Mouse (Mus musculus) cerebellum, adult 11 months (tissue): ENCODE results near the gene Bglap2.
"Not testable (repeated sequence)": the region's sequence is repeated elsewhere in the genome, so short reads cannot be mapped to it uniquely, and the experiment has no call there.

Experiments used
- DNase-seq: peaks from one replicate; pipeline ENCODE4 v3.0.0; 2022

The Bglap2 gene

DNA sequence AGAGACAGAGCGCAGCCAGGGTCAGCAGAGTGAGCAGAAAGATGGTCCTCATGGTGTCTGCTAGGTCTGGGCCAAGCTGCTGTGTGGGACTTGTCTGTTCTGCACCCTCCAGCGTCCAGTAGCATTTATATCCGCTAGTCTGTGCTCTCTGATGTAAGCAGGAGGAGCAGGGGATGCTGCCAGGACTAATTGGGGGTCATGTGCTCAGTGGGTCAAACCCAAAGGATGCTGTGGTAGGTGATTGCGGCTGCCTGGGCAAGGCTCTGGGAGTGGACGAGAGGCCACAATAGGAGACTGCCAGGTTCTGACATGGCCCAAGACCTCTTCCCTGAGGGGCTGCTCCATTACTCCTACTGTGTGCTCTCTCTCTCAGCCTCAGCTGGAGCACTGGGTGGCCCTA lies 5.9 kb upstream of the Bglap2 start, which contains the start of gene Bglap:
Bglap (minus strand) TSS at position 101 of the 400 bp plus-strand sequence.
- DNase-seq: no peak

DNA sequence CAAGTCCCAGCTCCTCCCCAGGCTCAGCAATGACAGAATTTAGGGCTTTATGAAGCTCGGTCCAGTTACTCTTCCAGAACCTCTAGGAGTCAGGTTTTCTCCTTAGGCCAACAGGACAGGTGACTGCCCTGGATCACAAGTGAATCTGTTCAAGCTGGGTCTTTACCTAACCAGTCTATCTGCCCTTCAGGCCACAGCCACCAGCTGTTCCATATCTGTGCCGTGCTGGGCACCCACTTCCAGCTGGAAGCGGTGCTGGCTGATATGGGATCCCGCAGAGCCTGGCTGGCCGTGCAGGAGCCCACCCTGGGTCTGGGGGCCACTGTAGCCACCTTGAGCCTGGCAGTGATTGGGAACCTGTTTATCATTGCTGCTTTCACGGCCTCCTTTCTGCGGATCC lies 3.9 kb upstream of the Bglap2 start:
- DNase-seq: not testable (repeated sequence)

DNA sequence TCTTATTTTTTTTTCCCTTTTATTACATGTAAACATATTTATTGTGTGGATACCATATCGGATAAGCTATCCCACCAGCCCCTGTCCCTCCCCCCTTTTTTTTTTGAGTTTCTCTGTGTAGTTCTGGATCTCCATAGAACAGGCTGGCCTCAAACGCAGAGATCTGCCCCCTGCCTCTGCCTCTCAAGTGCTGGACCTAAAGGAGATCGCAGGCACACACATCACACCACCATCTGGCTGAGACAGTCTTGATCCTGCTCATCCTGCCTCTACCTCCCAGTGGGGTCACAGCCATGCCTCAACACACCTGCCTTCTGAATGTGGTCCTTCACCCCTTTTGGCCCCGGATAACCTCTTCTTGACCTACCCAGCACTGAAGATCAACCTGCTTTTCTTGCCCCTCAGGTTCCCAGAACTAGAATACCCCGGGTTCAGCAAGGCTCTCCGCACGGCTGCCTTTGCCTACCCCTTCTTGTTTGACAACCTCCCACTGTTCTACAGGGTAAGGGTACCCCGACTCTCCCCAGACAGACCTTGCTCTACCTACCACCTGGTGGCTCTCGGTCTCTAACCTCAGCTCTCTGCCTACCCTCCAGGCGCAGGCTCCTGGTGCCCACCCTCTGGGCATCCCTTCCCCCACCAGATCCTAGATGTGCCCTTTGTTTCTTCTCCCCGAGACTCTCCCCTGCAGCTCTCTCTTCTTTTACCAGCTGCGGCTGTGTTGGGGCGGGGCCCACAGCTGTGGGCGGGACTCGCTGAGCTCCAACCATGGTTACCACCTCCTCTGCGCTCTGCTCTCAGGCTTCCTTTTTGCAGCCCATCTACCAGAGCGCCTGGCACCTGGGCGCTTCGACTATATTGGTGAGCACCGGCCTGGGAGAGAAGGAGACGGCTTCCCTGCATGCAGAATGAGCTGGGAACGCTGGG lies 3.2 kb upstream of the Bglap2 start:
- DNase-seq: not testable (repeated sequence)

DNA sequence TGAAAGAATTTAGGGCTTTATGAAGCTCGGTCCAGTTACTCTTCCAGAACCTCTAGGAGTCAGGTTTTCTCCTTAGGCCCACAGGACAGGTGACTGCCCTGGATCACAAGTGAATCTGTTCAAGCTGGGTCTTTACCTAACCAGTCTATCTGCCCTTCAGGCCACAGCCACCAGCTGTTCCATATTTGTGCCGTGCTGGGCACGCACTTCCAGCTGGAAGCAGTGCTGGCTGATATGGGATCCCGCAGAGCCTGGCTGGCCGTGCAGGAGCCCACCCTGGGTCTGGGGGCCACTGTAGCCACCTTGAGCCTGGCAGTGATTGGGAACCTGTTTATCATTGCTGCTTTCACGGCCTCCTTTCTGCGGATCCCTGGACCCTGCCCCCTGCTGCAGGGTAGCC lies 1.9 kb downstream of the Bglap2 start:
- not testable (repeated sequence) for DNase-seq

DNA sequence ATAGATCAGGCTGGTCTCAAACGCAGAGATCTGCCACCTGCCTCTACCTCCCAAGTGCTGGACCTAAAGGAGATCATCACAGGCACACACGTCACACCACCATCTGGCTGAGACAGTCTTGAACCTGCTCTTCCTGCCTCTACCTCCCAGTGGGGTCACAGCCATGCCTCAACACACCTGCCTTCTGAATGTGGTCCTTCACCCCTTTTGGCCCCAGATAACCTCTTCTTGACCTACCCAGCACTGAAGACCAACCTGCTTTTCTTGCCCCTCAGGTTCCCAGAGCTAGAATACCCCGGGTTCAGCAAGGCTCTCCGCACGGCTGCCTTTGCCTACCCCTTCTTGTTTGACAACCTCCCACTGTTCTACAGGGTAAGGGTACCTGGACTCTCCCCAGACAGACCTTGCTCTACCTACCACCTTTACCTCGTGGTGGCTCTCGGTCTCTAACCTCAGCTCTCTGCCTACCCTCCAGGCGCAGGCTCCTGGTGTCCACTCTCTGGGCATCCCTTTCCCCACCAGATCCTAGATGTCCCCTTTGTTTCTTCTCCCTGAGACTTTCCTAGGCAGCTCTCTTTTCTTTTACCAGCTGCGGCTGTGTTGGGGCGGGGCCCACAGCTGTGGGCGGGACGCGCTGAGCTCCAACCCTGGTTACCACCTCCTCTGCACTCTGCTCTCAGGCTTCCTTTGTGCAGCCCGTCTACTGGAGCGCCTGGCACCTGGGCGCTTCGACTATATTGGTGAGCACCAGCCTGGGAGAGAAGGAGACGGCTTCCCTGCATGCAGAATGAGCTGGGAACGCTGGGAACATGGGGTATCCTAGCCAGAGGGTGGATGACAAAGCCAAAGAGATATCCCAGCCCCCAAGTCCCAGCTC lies 2.5 kb downstream of the Bglap2 start:
- not testable (repeated sequence) for DNase-seq

DNA sequence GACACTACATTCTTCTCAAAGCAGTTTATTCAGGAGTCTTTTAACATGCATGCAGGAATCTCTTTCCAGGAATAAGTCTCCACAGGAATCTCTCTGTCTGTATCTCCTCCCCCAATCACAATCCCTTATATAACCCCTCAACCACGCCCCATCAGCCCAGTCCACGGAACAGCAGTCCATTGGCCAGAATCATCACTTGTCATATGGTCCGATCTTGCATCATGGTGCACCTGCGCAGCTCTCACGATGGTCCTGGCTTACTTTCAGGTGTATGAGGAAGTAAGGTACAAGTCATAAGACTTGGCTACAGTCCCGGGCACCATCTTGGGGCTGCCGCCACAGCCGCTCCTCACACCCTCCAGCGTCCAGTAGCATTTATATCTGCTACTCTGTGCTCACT lies 5.9 kb downstream of the Bglap2 start, which contains the start of gene Bglap3:
Bglap3 (minus strand) TSS at position 101 of the 400 bp plus-strand sequence.
- not testable (repeated sequence) for DNase-seq

DNA sequence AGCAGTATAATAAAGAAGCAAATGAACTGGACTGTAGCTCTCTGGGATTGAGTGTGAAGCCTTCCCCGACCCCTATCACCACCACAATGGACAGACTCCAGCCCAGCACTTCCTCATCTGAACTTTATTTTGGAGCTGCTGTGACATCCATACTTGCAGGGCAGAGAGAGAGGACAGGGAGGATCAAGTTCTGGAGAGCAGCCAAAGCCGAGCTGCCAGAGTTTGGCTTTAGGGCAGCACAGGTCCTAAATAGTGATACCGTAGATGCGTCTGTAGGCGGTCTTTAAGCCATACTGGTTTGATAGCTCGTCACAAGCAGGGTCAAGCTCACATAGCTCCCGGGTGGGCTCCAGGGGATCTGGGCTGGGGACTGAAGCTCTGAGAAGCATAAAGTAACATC lies 10.0 kb downstream of the Bglap2 start:
- not testable (repeated sequence) for DNase-seq

DNA sequence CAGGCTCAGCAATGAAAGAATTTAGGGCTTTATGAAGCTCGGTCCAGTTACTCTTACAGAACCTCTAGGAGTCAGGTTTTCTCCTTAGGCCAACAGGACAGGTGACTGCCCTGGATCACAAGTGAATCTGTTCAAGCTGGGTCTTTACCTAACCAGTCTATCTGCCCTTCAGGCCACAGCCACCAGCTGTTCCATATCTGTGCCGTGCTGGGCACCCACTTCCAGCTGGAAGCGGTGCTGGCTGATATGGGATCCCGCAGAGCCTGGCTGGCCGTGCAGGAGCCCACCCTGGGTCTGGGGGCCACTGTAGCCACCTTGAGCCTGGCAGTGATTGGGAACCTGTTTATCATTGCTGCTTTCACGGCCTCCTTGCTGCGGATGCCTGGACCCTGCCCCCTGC lies 11.0 kb downstream of the Bglap2 start:
- DNase-seq: not testable (repeated sequence)

DNA sequence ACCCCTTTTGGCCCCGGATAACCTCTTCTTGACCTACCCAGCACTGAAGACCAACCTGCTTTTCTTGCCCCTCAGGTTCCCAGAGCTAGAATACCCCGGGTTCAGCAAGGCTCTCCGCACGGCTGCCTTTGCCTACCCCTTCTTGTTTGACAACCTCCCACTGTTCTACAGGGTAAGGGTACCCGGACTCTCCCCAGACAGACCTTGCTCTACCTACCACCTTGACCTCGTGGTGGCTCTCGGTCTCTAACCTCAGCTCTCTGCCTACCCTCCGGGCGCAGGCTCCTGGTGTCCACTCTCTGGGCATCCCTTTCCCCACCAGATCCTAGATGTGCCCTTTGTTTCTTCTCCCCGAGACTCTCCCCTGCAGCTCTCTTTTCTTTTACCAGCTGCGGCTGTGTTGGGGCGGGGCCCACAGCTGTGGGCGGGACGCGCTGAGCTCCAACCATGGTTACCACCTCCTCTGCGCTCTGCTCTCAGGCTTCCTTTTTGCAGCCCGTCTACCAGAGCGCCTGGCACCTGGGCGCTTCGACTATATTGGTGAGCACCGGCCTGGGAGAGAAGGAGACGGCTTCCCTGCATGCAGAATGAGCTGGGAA lies 11.6 kb downstream of the Bglap2 start:
- not testable (repeated sequence) for DNase-seq

DNA sequence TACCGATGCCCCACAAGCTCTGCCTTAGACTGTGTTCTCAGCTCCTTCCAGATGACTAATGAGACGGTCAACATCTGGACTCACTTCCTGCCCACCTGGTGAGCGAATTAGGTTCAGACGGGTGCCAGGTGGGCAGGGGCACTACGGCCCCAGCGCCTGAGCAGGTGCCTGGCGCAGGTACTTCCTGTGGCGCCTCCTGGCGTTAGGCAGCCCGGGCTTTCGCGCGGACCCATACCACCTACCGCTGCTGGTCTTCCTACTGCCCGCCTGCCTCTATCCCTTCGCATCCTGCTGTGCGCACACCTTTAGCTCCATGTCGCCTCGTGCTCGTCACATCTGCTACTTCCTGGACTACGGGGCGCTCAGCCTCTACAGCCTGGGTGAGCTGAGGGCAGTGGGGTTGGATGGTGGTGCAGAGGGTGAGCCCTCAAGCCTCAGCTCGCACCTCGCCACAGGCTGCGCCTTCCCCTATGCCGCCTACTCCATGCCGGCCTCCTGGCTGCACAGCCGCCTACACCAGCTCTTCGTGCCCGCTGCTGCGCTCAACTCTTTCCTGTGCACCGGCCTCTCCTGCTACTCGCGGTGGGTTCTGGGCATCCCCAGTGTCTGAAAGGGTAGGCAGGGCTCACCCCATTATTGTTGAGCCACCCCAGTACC lies 12.7 kb downstream of the Bglap2 start:
- no peak for DNase-seq

DNA sequence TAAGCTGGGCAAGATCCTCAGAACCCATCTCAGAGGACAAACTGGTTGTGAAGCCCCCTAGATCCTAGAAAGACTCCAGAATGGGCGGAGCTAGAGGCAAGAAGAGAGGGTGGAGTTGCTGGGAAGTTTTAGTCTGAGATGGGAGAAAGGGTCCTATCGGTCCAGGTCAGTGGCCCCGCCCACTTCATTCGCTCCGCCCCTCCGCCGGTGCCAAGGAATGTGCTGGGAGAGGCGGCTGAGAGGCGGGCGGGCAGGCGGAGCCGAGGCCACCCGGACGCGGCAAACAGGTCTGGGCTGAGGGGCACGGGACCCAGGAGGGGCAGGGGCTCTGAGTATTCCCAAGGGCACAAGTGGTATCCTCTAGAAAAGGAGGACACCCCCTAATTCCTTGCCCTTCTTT lies 14.2 kb downstream of the Bglap2 start, which contains the start of gene Paqr6:
Paqr6 (plus strand) TSS at position 248 of the 400 bp plus-strand sequence.
- DNase-seq: no peak

DNA sequence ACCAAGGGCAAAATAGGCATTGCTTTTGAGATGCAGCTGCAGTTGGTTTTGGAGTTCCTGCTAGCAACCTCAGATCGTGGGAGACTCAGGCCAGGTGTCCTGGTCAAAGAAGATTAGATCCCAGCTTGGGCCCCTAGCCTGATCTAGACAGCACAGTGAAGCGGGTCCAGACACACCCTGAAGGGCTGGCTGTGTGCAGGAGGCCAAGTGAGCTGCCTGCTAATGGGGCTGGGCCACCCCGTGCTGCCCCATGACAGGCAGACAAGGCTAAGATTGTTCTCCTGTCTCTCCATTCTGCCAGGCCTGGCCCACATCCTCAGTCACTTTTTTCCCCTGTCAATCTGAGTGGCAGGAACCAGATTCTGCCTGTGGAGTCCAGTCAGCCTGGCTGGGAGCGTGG lies 14.8 kb downstream of the Bglap2 start:
- peak; percentile 30 for DNase-seq

DNA sequence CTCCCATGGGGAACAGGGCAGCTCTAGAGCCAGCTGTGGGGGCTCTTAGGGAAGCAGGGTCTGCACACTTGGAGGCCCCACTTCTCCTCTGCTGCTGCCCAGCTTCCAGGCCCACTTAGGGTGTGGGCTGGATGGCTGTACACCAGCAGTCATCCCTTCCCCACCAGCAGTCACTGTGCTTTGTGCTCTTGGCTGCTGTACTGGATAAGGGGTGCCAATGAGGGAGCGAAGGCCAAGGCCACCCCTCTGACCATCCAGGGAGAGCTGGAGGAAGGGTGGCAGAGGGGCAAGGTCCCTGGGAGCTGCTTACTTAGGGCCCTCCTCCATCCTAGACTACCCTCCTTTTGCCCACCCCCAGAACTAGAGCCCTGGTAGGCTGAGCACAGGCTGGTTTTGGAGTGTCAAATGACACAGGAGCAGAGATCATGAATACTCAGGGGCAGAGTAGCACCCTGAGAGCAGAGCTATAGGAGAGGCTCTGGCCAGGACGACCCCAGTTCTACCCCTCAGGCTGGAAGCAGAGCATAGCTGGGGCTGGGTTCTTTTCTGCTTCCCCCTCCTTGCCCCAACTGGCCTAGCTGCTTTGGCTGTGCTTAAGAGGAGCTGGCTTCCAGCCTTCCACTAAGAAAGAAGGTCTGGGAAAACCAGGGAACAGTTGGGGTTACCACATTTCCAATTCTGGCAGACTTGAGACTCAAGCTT lies 16.7 kb downstream of the Bglap2 start:
- DNase-seq: no peak

DNA sequence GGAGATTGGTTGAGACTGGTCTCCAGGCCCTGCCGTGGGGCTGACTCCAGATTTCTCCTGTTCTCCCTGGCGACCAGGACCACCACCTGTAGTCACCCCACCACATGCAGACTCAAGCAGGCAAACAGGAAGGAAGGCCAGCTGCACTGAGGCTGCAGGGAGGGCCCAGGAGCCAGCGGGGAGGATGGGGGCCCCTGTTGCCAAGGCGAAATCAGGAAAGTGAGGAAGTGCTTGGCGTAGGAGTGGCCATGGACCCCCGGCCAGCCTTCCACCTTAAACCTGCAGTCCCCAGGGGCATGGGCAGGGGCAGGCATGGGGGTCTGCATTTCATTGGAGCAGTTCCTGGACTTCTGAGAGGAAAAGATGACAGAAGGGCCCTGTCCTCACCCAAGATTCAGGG lies 17.4 kb downstream of the Bglap2 start:
- DNase-seq: no peak

DNA sequence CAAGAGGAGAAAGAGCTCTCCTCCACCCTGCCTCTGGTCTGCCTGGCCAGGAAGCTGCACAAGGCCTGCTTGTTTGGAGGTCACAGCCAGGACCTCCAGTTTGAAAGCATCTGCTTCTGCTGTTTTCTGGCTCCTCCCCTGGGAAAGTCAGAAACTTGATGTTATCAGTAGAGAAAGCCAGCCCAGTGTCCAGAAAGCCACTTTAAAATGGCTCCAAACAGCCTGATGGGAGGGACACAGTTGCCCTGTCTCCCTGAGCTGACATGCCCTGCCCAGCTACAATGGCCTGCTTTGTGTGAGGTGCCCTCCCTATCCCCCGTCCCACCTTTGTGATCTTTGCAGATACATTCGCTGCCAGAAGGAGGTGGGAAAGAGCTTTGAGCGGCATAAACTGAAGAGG lies 18.5 kb downstream of the Bglap2 start:
- DNase-seq: no peak

DNA sequence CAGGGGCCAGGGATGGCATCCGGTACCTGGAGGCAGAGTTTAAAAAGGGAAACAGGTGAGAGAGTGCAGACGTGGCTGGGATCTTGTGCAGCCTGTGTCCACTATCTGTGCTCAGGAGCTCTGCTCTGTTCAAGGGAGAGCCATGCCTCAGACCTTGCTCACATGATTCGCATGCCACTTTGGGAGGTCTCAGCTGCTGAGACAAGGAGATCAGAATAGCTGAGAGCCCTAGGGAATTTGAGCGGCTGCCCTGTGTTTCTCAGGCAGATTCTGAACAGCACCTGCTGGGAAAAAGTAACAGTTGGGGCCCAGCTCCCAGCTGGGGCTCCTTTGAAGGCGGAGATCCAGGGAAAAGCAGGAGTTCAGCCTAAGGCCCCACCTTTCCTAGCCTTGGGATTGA lies 18.9 kb downstream of the Bglap2 start:
- DNase-seq: no peak

DNA sequence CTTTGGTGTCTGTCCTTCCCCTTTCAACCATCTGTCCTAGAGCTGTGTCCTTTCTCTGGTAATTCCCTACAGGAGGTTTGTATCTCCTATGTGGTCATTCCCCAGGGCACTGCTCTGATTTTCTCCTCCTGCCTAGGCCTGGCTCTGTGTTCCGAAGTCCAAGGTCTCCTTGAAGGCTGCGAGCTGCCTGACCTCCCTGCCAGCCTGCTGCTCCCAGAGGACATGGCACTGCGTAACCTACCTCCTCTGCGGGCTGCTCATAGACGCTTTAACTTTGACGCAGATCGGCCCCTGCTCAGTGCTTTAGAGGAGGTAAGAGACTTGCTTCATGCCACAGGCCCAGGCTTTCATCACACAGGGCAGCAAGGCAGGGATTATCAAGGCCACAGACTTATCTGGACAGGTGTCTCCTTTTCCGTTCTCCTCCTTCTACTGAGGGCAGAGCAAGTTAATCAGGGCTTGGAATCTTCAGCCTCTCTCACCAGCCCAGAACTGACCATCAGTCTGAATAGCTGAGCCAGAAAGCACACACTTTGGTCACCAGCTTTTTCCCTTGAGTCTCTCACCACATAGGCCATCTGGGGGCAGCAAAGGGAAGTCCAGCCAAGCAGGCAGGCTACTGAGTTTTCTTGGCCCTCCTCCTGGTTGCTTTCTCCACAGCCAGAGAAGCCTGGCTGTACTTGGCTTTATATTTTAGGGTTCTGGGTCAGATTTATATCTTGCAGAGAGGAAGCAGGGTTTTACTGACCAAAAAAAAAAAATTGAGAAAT lies 23.9 kb downstream of the Bglap2 start:
- DNase-seq: no peak

DNA sequence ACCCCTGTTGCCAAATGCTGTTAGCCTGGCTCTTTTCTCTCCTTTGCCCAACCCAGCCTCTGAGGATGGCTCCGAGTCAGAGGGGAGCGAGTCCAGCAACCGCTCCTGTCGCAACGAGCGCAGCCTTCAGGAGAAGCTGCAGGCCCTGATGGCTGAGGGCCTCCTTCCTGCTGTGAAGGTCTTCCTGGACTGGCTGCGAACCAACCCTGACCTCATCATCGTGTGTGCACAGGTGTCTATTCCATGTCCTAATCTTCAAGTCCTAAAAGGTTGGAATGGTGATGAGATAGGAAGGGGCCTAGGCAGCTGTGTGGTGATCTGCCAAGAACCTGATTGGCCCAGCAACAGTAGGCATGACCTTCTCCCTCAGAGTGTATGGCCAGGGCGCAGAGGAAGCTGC lies 25.6 kb downstream of the Bglap2 start:
- peak; percentile 64 for DNase-seq

DNA sequence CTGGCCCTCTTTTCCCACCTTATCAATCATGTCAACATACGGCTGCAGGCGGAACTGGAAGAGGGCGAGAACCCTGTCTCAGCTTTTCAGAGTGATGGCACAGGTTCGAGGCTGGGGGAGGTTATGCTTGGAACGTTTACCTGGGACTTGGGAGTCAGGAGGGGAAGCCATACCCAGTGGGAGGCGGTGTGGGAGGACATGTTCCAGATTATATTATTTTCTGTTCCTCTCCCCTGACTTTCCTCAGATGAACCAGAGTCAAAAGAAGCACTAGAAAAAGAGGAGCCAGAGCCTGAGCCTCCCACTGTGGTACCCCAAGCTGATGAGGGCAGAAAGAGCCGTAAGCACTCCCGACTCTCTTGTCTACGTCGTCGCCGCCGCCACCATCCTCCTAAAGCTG lies 27.8 kb downstream of the Bglap2 start:
- no peak for DNase-seq

DNA sequence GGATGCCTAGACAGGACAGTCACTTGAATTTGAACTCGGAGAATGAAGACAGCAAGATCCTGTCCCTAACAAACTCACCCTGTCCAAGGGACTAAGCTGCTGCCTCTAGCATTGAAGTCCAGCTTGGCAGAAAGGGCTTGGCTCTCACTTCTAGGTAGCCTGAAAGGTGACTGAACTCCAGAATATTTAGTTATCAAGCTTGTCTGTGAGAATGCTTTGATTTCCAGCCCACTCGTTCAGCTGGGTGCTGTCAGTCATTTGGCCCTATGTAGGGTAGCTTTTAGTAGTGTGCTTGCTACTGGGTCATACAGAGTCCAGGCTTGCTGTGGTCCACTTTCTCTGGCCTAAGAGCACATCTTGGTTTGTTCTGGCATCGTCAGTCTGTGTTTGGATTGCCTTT lies 39.5 kb downstream of the Bglap2 start:
- no peak for DNase-seq

DNA sequence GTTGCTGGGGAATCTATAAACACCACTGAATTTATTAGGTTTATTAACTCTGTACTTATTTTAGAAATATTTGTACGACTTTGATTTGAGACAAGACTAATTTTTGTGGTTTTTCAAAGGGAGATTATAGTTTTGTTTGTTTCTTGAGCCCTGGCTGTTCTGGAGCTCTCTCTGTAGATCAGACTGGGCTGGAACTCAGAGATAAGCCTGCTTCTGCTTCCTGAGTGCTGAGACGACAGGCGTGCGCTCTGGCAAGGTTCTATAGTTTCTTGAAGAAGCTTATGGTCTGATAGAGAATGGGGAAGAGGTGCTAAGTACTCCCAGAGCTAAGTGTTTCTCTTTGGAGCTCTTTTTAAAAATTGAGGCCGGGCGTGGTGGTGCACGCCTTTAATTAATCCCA lies 40.2 kb downstream of the Bglap2 start:
- DNase-seq: no peak
